Mouse (Mus musculus) stomach, embryonic 15.5 days (tissue): Measurements from ENCODE around the gene Lrrc4. TPM values are rescaled to one million over a fixed set of nuclear protein-coding genes. Genes with fewer than 3 reads are reported as not detected.

ENCODE experiments used
- ATAC-seq: fragments of 200-750 bp; cut with Nextera tagmentation; 2 replicates; pipeline ENCODE4 v1.8.0; 2017; ENCODE audit warnings: low read depth, moderate number of reproducible peaks, moderate TSS enrichment; ENCODE audit not compliant: insufficient read depth, low FRiP score
- H3K27ac ChIP-seq: fragments of 300-500 bp; sonication (generic); 2 replicates; pipeline ENCODE4 v1.5.1; 2015; ENCODE audit warnings: mild to moderate bottlenecking, inconsistent platforms
- H3K27me3 ChIP-seq: fragments of 300-500 bp; sonication (generic); replicated peaks from 2 replicates; pipeline ENCODE4 v1.6.1; 2015; ENCODE audit warnings: inconsistent platforms
- H3K36me3 ChIP-seq: fragments of 300-500 bp; sonication (generic); 2 replicates; pipeline ENCODE4 v1.6.1; 2015; ENCODE audit warnings: inconsistent platforms
- H3K4me1 ChIP-seq: fragments of 300-500 bp; sonication (generic); 2 replicates; pipeline ENCODE4 v1.6.1; 2015; ENCODE audit warnings: inconsistent platforms
- H3K4me2 ChIP-seq: fragments of 300-500 bp; sonication (generic); 2 replicates; pipeline ENCODE4 v1.6.1; 2015; ENCODE audit warnings: mild to moderate bottlenecking, inconsistent platforms
- H3K4me3 ChIP-seq: fragments of 300-500 bp; sonication (generic); replicated peaks from 2 replicates; pipeline ENCODE4 v1.5.1; 2015; ENCODE audit warnings: inconsistent platforms
- H3K9ac ChIP-seq: fragments of 300-500 bp; sonication (generic); 2 replicates; pipeline ENCODE4 v1.6.1; 2015; ENCODE audit warnings: inconsistent platforms
- H3K9me3 ChIP-seq: fragments of 300-500 bp; sonication (generic); 2 replicates; pipeline ENCODE4 v1.6.1; 2016; ENCODE audit warnings: inconsistent platforms
- WGBS: fragments of 180-500 bp; shearing (Covaris S2); methylation state at CpG from one replicate; pipeline ENCODE4 v1.1.7; 2015; 5-methylcytosine and 5-hydroxymethylcytosine counted together
- polyA plus RNA-seq: library from polyadenylated mRNA; unstranded; fragments of >200 nt; fragmentation: Nextera tagmentation; extraction: Ambion mirVana; gene quantifications from 2 replicates; pipeline ENCODE4 v1.2.1, GENCODE M21; 2015

The Lrrc4 gene
- polyA plus RNA-seq, 1 experiment from 2014 or later = 0.41 TPM

DNA sequence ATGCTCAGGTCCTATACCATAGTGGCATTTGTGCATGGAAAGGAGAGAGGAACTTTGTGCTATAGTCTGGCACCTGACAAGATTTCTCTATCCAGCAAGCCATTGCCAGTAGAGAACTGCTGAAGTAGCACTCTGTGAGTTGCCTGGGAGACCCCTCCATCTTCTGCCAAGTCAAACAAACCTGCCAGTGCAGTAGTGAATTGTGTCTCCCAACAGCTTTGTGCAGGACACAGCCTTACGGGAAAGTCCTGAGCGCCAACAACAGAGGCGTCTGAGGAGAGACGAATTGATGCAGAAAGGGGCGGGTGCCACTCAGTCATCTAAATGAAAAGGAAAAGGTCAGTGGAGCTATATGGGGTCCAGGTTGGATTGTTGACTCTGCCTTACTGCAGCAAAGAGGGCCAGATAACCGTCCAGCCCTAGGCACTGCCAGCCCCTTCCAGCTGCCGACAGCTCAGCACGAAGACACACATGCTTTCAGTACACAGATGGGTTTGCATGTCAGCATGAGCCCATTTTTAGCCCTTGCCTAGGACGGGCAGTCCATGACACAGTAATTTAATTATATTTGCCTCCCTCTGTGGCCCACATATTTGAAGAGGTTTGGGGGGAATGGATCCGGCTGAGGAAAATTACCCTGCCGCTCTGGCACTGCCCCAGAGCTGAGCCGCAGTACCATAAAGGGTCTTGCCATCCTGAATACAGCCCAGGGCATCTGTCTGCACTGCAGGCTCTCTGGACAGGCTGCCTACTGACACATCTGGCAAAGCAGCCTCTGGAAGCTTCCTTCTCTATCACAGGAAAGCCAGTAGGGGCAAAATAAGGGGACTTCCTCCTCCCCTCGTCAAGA lies 11.8 kb downstream of the Lrrc4 start:
- no peak for ATAC-seq
- 70% methylated on average over 13 of the region's 13 CpGs for WGBS
- H3K9ac ChIP-seq = no peak overlapping the region
- H3K4me2 ChIP-seq = no peak overlapping the region
- H3K4me3 ChIP-seq = no peak overlapping the region
- no peaks in the 10 kb centered on the region for H3K9me3 ChIP-seq
- no peaks in the 10 kb centered on the region for H3K36me3 ChIP-seq
- no peak overlapping the region for H3K27ac ChIP-seq
- no peaks in the 10 kb centered on the region for H3K27me3 ChIP-seq
- no peaks in the 10 kb centered on the region; the same call in 1 of the 2 replicates for H3K4me1 ChIP-seq

GRCm38 (mm10) chr6:28817039-28817438 lies 14.5 kb downstream of the Lrrc4 start:
- ATAC-seq = no peak
- no peaks in the 10 kb centered on the region for H3K9me3 ChIP-seq
- no peak overlapping the region for H3K9ac ChIP-seq
- no peak overlapping the region for H3K27ac ChIP-seq
- H3K4me1 ChIP-seq = no peaks in the 10 kb centered on the region; the same call in 1 of the 2 replicates
- H3K27me3 ChIP-seq = no peaks in the 10 kb centered on the region
- no peaks in the 10 kb centered on the region for H3K36me3 ChIP-seq
- no peak overlapping the region for H3K4me2 ChIP-seq
- WGBS = 58% methylated on average over 9 of the region's 9 CpGs
- no peak overlapping the region for H3K4me3 ChIP-seq

DNA sequence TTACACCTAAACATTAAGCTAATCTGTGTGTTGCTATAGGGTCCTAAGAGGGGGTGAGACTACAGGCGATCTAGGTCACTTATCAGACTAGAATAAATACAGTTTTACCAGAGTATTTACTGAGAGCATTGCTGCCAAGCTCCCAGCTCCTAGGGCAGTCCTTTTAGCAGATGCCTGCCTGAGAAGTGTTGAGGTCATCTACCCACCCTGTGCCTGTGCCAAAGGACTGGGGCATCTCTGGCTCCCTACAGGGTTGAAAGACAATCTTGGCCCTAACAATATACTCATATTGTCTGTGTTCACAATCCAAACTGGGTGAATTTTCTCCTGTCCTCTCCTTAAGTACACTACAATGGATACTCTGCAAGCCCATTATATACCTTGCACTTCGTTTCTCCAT lies 16.7 kb downstream of the Lrrc4 start:
- no peak for ATAC-seq
- H3K4me2 ChIP-seq = no peak overlapping the region
- H3K27me3 ChIP-seq = no peaks in the 10 kb centered on the region
- no peak overlapping the region for H3K9ac ChIP-seq
- no peaks in the 10 kb centered on the region; the same call in 1 of the 2 replicates for H3K4me1 ChIP-seq
- no peak overlapping the region for H3K27ac ChIP-seq
- H3K9me3 ChIP-seq = no peaks in the 10 kb centered on the region
- 71% methylated on average over 2 of the region's 2 CpGs for WGBS
- H3K4me3 ChIP-seq = no peak overlapping the region
- no peaks in the 10 kb centered on the region for H3K36me3 ChIP-seq

GRCm38 (mm10) chr6:28813057-28813456 lies 18.5 kb downstream of the Lrrc4 start:
- no peak for ATAC-seq
- H3K27ac ChIP-seq = no peak overlapping the region
- no peaks in the 10 kb centered on the region for H3K4me1 ChIP-seq
- H3K9ac ChIP-seq = no peak overlapping the region
- no peaks in the 10 kb centered on the region for H3K27me3 ChIP-seq
- no peak overlapping the region for H3K4me3 ChIP-seq
- H3K4me2 ChIP-seq = no peak overlapping the region
- no peaks in the 10 kb centered on the region for H3K9me3 ChIP-seq
- no peaks in the 10 kb centered on the region for H3K36me3 ChIP-seq
- WGBS = 80% methylated on average over 9 of the region's 9 CpGs

DNA sequence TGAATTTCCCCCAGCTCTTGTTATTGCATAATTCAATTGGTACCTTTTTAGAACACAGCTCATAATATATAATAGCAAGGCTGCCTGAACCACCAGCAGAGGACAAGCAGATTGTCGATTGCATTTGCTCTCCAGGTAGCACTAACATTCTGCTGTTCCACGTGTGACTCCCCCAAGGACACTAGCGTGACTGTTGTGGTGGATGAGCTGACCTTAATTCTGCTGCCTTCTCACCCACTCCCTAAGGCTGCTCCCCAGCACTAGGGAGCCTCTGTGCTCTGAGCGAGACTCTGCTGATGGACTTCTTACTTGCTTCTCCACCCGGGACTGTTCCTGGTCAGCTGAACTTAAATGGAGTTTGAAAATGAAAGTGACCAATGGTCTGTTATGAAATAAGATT lies 26.8 kb downstream of the Lrrc4 start:
- Histone ChIP-seq H3K4me3 (no peak overlapping the region), H3K9me3 (no peaks in the 10 kb centered on the region), H3K36me3 (no peaks in the 10 kb centered on the region), H3K4me2 (no peak overlapping the region), H3K27ac (no peak overlapping the region), H3K4me1 (no peaks in the 10 kb centered on the region), H3K9ac (no peak overlapping the region), H3K27me3 (no peaks in the 10 kb centered on the region)
- no peak for ATAC-seq
- WGBS = 89% methylated on average over 5 of the region's 5 CpGs

GRCm38 (mm10) chr6:28803678-28804279 lies 27.8 kb downstream of the Lrrc4 start:
- no peak for ATAC-seq
- no peaks in the 10 kb centered on the region for H3K36me3 ChIP-seq
- WGBS = 87% methylated on average over 6 of the region's 6 CpGs
- H3K4me1 ChIP-seq = no peaks in the 10 kb centered on the region
- H3K9me3 ChIP-seq = no peaks in the 10 kb centered on the region
- H3K4me3 ChIP-seq = no peak overlapping the region
- no peak overlapping the region for H3K9ac ChIP-seq
- H3K27me3 ChIP-seq = no peaks in the 10 kb centered on the region
- no peak overlapping the region for H3K4me2 ChIP-seq
- no peak overlapping the region for H3K27ac ChIP-seq

DNA sequence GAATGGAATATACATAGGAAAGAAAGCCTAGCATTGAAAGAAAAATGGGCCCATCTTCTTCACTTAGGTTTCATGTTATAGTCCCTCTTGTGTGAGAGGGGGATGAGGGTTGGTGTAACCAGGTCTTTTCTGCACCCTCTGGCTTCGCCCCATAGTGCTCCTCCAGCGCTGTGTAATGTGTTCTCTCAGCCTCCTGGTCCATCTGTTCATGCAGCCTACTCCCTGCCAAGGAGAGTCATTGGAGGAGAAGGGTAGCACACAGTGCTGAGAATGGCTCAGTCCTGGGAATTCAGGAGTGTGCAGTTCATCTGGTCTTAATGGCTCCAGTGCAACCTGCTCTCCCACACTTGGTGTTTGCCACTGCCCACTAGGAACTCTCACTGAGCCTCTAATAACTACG lies 30.6 kb downstream of the Lrrc4 start:
- no peak overlapping the region for H3K9ac ChIP-seq
- 87% methylated on average over 3 of the region's 3 CpGs for WGBS
- no peak overlapping the region for H3K27ac ChIP-seq
- H3K36me3 ChIP-seq = peaks cover under 1% of the 10 kb centered on the region
- H3K4me3 ChIP-seq = no peak overlapping the region
- H3K9me3 ChIP-seq = no peaks in the 10 kb centered on the region
- no peaks in the 10 kb centered on the region for H3K4me1 ChIP-seq
- H3K4me2 ChIP-seq = no peak overlapping the region
- H3K27me3 ChIP-seq = no peaks in the 10 kb centered on the region
- no peak for ATAC-seq

DNA sequence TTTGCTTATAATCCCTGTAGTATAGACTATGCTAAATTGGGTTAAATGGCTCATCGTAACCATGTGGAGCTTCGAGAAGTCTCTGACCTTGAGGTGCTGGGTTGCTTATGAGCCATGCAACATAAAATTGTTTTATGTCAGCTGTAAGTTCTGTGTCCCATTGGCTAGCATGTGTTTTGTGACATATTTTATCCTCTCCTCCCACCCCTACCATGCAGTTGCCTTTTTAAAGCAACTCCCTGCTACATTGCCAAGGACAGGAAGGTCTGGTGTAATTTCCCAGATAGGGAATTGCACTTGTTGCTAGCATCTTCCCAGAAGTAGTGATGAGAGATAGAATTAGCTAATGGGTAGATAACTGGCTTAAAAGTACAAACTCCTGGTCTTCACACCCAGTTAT lies 31.7 kb downstream of the Lrrc4 start:
- 84% methylated on average over 2 of the region's 2 CpGs for WGBS

GRCm38 (mm10) chr6:28795792-28796515 lies 35.6 kb downstream of the Lrrc4 start:
- H3K27ac ChIP-seq = no peak overlapping the region
- H3K9ac ChIP-seq = no peak overlapping the region
- no peaks in the 10 kb centered on the region for H3K4me1 ChIP-seq
- WGBS = 87% methylated on average over 16 of the region's 16 CpGs
- H3K9me3 ChIP-seq = no peaks in the 10 kb centered on the region
- ATAC-seq = no peak
- no peak overlapping the region for H3K4me3 ChIP-seq
- H3K36me3 ChIP-seq = peaks cover 4% of the 10 kb centered on the region
- no peaks in the 10 kb centered on the region for H3K27me3 ChIP-seq
- no peak overlapping the region for H3K4me2 ChIP-seq

More for the DNA sequence above, 31.7 kb downstream of the Lrrc4 start:
- H3K4me1 ChIP-seq = no peaks in the 10 kb centered on the region
- H3K9ac ChIP-seq = no peak overlapping the region
- no peak overlapping the region for H3K27ac ChIP-seq
- no peak overlapping the region for H3K4me2 ChIP-seq
- H3K9me3 ChIP-seq = no peaks in the 10 kb centered on the region
- no peak overlapping the region for H3K4me3 ChIP-seq
- H3K36me3 ChIP-seq = peaks cover 4% of the 10 kb centered on the region
- no peak for ATAC-seq
- H3K27me3 ChIP-seq = no peaks in the 10 kb centered on the region

DNA sequence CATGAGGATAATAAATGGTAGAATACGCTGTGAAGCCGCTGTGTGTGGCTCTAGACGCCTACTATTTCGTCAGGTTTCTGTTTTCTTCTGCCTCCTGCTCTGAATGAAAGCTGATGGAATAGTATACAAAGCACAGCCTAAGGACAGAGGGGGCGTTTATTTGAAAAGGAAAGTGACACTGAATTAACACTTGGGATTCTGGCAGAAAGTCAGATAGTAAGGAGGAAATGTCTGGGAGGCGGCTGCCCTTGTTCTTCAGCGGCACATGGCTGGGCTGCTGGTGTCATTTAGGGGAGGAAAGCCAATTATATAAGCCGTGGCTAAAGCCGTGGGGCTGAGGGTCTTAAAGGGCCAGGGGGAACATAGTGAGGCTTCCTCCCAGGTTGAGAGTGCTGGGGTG lies 36.2 kb downstream of the Lrrc4 start:
- 43% methylated on average over 9 of the region's 9 CpGs for WGBS
- H3K9me3 ChIP-seq = no peaks in the 10 kb centered on the region
- no peak overlapping the region for H3K4me2 ChIP-seq
- no peaks in the 10 kb centered on the region for H3K27me3 ChIP-seq
- H3K4me1 ChIP-seq = no peaks in the 10 kb centered on the region
- H3K36me3 ChIP-seq = peaks cover 4% of the 10 kb centered on the region
- no peak overlapping the region for H3K9ac ChIP-seq
- no peak for ATAC-seq
- no peak overlapping the region for H3K4me3 ChIP-seq
- no peak overlapping the region for H3K27ac ChIP-seq

DNA sequence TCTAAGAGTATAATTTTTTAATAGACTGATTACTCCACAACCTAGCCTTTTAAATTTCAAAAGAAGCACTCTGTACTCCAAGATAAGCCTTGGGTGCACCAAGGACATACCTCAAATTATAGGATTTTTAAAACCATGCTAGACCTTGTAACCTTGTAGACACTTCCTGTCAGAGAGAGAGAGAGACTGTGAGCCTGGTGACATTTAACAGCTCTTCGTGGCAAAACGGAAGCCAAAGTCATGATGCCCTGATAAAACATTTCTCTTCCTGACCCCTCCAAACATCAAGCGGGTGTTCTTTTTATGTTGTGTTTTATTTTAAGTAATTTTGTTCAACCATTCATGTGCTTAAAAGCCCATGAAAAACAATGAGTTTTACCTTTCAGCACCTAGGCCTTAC lies 39.7 kb downstream of the Lrrc4 start:
- H3K4me2 ChIP-seq = no peak overlapping the region
- H3K27ac ChIP-seq = no peak overlapping the region
- peaks cover 4% of the 10 kb centered on the region for H3K36me3 ChIP-seq
- H3K4me3 ChIP-seq = no peak overlapping the region
- no peaks in the 10 kb centered on the region for H3K9me3 ChIP-seq
- WGBS = 78% methylated on average over 3 of the region's 3 CpGs
- H3K4me1 ChIP-seq = no peaks in the 10 kb centered on the region
- no peak for ATAC-seq
- H3K27me3 ChIP-seq = no peaks in the 10 kb centered on the region
- H3K9ac ChIP-seq = no peak overlapping the region

DNA sequence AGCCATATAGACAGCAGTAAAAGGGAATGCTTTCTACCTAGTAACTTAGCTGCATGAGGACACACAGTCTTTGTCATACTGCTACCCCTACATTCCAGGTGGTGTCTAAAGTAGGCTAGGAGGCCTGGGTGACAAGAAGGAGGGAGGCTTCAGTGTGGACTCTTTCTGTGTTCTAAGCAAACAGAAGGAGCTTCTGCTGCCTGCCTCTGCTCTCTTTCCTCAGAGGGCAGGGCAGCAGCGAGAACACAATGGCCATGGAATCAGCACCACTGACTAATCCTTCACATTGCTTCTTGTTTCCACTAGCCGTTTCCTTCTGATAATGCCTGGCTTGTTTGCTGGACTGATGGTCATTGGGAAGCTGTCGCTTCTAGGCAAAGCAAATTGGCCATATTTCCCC lies 40.4 kb downstream of the Lrrc4 start:
- Histone ChIP-seq H3K27ac (no peak overlapping the region), H3K4me3 (no peak overlapping the region), H3K27me3 (no peaks in the 10 kb centered on the region), H3K9ac (no peak overlapping the region), H3K4me2 (no peak overlapping the region), H3K36me3 (peaks cover 4% of the 10 kb centered on the region; the same call in 1 of the 2 replicates), H3K9me3 (no peaks in the 10 kb centered on the region), H3K4me1 (no peaks in the 10 kb centered on the region)
- ATAC-seq = no peak
- WGBS = 52% methylated on average over 3 of the region's 3 CpGs
